Mouse (Mus musculus) liver, embryonic 14.5 days (tissue): ENCODE results near the gene Paqr4.

Source experiments
- CTCF ChIP-seq: IDR thresholded peaks from 2 replicates; pipeline ENCODE4 v1.5.1; 2016; ENCODE audit warnings: antibody characterized with exemption, low read depth, control low read depth
- EP300 ChIP-seq: IDR thresholded peaks from 2 replicates; pipeline ENCODE4 v1.6.1; 2016; ENCODE audit warnings: antibody characterized with exemption, low read depth

DNA sequence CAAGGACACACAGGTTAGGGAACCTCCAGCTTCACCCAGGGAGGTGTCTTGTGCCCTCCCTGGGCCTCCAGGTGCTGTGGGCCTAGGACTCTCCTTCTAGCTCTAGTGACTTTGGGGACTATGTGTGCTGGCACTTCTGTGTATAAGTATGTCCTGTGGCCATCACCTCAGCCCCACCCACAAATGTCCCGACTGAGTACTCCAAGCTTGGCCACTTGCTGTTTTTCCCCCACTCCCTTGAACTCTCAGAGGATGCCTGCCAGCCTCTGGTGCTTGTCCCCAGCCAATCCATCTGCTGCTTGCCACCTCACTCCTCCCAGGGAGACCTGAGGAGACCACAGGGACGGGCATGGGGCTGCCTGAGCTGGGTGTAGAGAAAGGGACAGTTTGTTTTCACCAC, 37.8 kb upstream of the Paqr4 start:
- TF ChIP-seq CTCF (no peak), EP300 (no peak)
